Mouse (Mus musculus) hindbrain, embryonic 11.5 days (tissue): ENCODE measurements around the gene Dnajc27. TPM values are rescaled to one million over a fixed set of nuclear protein-coding genes. Genes with fewer than 3 reads are reported as not detected.

Experiments used
- ATAC-seq: fragments of 200-750 bp; cut with Nextera tagmentation; 2 replicates; pipeline ENCODE4 v1.8.0; 2017; ENCODE audit warnings: mild to moderate bottlenecking, moderate TSS enrichment, moderate library complexity; ENCODE audit not compliant: low FRiP score
- DNase-seq: peaks from one replicate; pipeline ENCODE4 v3.0.0-alpha.2; 2015; ENCODE audit warnings: low spot score
- H3K27ac ChIP-seq: fragments of 300-500 bp; sonication (generic); 2 replicates; pipeline ENCODE4 v1.5.1; 2014; ENCODE audit warnings: mild to moderate bottlenecking, low read depth, low read length
- H3K27me3 ChIP-seq: fragments of 300-500 bp; sonication (generic); 2 replicates; pipeline ENCODE4 v1.6.1; 2014; ENCODE audit warnings: mild to moderate bottlenecking, low read length, moderate library complexity, mixed read lengths; ENCODE audit not compliant: control insufficient read depth, insufficient read depth
- H3K36me3 ChIP-seq: fragments of 300-500 bp; sonication (generic); 2 replicates; pipeline ENCODE4 v1.6.1; 2014; ENCODE audit warnings: mild to moderate bottlenecking, low read length, moderate library complexity, mixed read lengths; ENCODE audit not compliant: control insufficient read depth, insufficient read depth
- H3K4me1 ChIP-seq: fragments of 300-500 bp; sonication (generic); replicated peaks from 2 replicates; pipeline ENCODE4 v1.6.1; 2014; ENCODE audit warnings: low read length, mixed read lengths; ENCODE audit not compliant: control insufficient read depth, insufficient read depth
- H3K4me2 ChIP-seq: fragments of 300-500 bp; sonication (generic); replicated peaks from 2 replicates; pipeline ENCODE4 v1.6.1; 2014; ENCODE audit warnings: mild to moderate bottlenecking, low read depth, low read length
- H3K4me3 ChIP-seq: fragments of 300-500 bp; sonication (generic); 2 replicates; pipeline ENCODE4 v1.5.1; 2014; ENCODE audit warnings: low read depth, low read length
- H3K9ac ChIP-seq: fragments of 300-500 bp; sonication (generic); 2 replicates; pipeline ENCODE4 v1.6.1; 2014; ENCODE audit warnings: low read depth, low read length
- H3K9me3 ChIP-seq: fragments of 300-500 bp; sonication (generic); 2 replicates; pipeline ENCODE4 v1.6.1; 2016; ENCODE audit warnings: low read length; ENCODE audit not compliant: control insufficient read depth
- WGBS: fragments of 180-500 bp; shearing (Covaris S2); extraction: QIAGEN DNeasy Blood & Tissue Kit; methylation state at CpG from one replicate; pipeline ENCODE4 v1.1.7; 2014; 5-methylcytosine and 5-hydroxymethylcytosine counted together
- polyA plus RNA-seq: library from polyadenylated mRNA; unstranded; fragments of >200 nt; fragmentation: Nextera tagmentation; extraction: Ambion mirVana; gene quantifications from 2 replicates; pipeline ENCODE4 v1.2.1, GENCODE M21; 2014

The Dnajc27 gene
- polyA plus RNA-seq, 1 experiment from 2014 or later: 8.6 TPM

DNA sequence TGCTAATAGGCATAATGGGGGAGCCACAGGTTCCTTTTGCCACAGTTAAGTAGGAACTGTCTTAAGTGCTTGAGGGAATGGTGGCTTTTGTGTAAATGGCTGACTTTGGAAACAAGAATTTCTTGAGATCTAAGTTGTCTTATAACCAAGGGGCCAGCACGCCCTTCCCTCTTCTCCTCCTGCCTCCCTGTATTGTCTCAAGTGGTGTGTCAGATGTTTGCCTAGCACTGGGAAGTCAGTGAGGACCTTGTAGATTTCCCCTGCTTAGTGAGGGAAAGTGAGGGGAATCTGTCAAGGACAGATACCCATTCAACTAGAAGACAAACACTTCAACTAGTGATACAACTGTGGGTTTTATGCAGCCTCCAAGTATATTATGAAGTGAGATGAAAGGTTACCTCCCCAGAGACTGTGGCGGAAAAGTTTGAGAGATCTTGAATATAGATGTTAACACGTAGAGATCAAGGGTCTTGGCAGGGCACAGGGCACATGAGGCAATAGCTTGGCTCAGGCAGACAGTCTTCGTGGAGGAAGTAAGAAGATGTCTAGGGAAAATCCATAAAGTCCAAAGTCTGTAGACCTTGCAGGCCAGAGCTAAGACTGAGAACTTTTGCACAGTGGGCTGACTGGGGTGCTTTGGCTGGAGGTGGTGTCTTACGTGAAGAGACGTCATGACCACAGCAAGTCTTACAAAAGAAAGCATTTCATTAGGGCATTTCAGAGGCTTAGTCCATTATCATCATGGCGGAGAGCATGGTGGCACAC, 76.7 kb downstream of the Dnajc27 start:
- no peak overlapping the region for H3K4me3 ChIP-seq
- no peak overlapping the region for H3K9ac ChIP-seq
- no peaks in the 10 kb centered on the region for H3K9me3 ChIP-seq
- no peaks in the 10 kb centered on the region for H3K4me1 ChIP-seq
- H3K36me3 ChIP-seq: no peaks in the 10 kb centered on the region
- ATAC-seq (no peak), DNase-seq (no peak)
- H3K4me2 ChIP-seq: no peak overlapping the region
- no peak overlapping the region for H3K27ac ChIP-seq
- 88% methylated on average over 7 of the region's 7 CpGs for whole genome bisulfite sequencing
- no peaks in the 10 kb centered on the region for H3K27me3 ChIP-seq

Other genes starting within 250 kb of the Dnajc27 start
- 6.8 and 7.1 TPM in 2 replicates for gene Pomc, start 127.6 kb upstream of the Dnajc27 start, polyA plus RNA-seq
- gene Efr3b, start 43.7 kb upstream of the Dnajc27 start, polyA plus RNA-seq: 11.2 and 14.5 TPM in 2 replicates
- 2.9 and 3.0 TPM in 2 replicates for gene Adcy3, start 50.5 kb downstream of the Dnajc27 start, polyA plus RNA-seq
- gene Ptrhd1, start 151.4 kb downstream of the Dnajc27 start, polyA plus RNA-seq: 5.5 and 6.2 TPM in 2 replicates
- gene Cenpo, start 151.7 kb downstream of the Dnajc27 start, polyA plus RNA-seq: 17.2 and 20.7 TPM in 2 replicates